Mouse (Mus musculus) liver, embryonic 14.5 days (tissue): ENCODE data around the gene Fbxw7. TPM values are rescaled to one million over a fixed set of nuclear protein-coding genes. Genes with fewer than 3 reads are reported as not detected.

Experiments used
- ATAC-seq: fragments of 200-750 bp; cut with Nextera tagmentation; 2 replicates; pipeline ENCODE4 v1.8.0; 2017; ENCODE audit warnings: moderate number of reproducible peaks, mild to moderate bottlenecking, moderate library complexity; ENCODE audit not compliant: insufficient read depth
- DNase-seq, 3 experiments: peaks; one replicate each; pipeline ENCODE4 v3.0.0-alpha.2; 2012 to 2013; ENCODE audit warnings: low read depth in 3 of 3, low spot score in 3 of 3
- H3K27ac ChIP-seq: fragments of 300-500 bp; sonication (generic); 2 replicates; pipeline ENCODE4 v1.5.1; 2014; ENCODE audit warnings: moderate library complexity, mild to moderate bottlenecking, control low read depth, inconsistent platforms
- H3K27me3 ChIP-seq: fragments of 300-500 bp; sonication (generic); 2 replicates; pipeline ENCODE4 v1.6.1; 2014; ENCODE audit warnings: mild to moderate bottlenecking, low read length, moderate library complexity; ENCODE audit not compliant: control insufficient read depth, insufficient read depth
- H3K36me3 ChIP-seq: fragments of 300-500 bp; sonication (generic); replicated peaks from 2 replicates; pipeline ENCODE4 v1.6.1; 2014; ENCODE audit warnings: low read depth; ENCODE audit not compliant: control insufficient read depth, insufficient read depth
- H3K4me1 ChIP-seq, 2 experiments: fragments of 200-500 bp in 1 of 2; fragments of 300-500 bp in 1 of 2; sonication (generic) in 1 of 2; replicated peaks; 2 replicates each; pipeline ENCODE4 v1.6.1; 2012 to 2014; ENCODE audit warnings: antibody characterized with exemption in 1 of 2, inconsistent platforms in 1 of 2, low read length in 1 of 2; ENCODE audit not compliant: control insufficient read depth in 2 of 2, insufficient read depth in 2 of 2
- H3K4me2 ChIP-seq: fragments of 300-500 bp; sonication (generic); 2 replicates; pipeline ENCODE4 v1.6.1; 2014; ENCODE audit warnings: low read depth, mild to moderate bottlenecking, control low read depth, moderate library complexity
- H3K4me3 ChIP-seq, 2 experiments: fragments of 200-500 bp in 1 of 2; fragments of 300-500 bp in 1 of 2; sonication (generic) in 1 of 2; 2 replicates each; pipeline ENCODE4 v1.5.1; 2012 to 2014; ENCODE audit warnings: low read depth in 2 of 2, low read length in 2 of 2, mild to moderate bottlenecking in 2 of 2, control low read depth in 1 of 2, inconsistent platforms in 1 of 2, moderate library complexity in 1 of 2; ENCODE audit not compliant: insufficient read depth in 1 of 2
- H3K9ac ChIP-seq: fragments of 300-500 bp; sonication (generic); replicated peaks from 2 replicates; pipeline ENCODE4 v1.6.1; 2014; ENCODE audit warnings: mild to moderate bottlenecking, control low read depth, moderate library complexity
- H3K9me3 ChIP-seq: fragments of 300-500 bp; sonication (generic); 2 replicates; pipeline ENCODE4 v1.6.1; 2016; ENCODE audit warnings: low read length, mixed read lengths; ENCODE audit not compliant: control insufficient read depth
- CTCF ChIP-seq: IDR thresholded peaks from 2 replicates; pipeline ENCODE4 v1.5.1; 2016; ENCODE audit warnings: antibody characterized with exemption, low read depth, control low read depth
- EP300 ChIP-seq: IDR thresholded peaks from 2 replicates; pipeline ENCODE4 v1.6.1; 2016; ENCODE audit warnings: antibody characterized with exemption, low read depth
- WGBS: fragments of 180-500 bp; shearing (Covaris S2); extraction: QIAGEN DNeasy Blood & Tissue Kit; methylation state at CpG from one replicate; pipeline ENCODE4 v1.1.7; 2014; ENCODE audit not compliant: insufficient replicate concordance; 5-methylcytosine and 5-hydroxymethylcytosine counted together
- polyA plus RNA-seq, 2 experiments: library from polyadenylated mRNA; depleted of rRNA in 1 of 2; stranded (reverse) in 1 of 2; unstranded in 1 of 2; fragments of >200 nt; fragmentation: Nextera tagmentation in 1 of 2; extraction: Ambion mirVana in 1 of 2; gene quantifications; 2 replicates each; pipeline versions ENCODE4 v1.2.1 to v1.2.3; 2012 to 2014

The Fbxw7 gene
- polyA plus RNA-seq, 2 experiments: 2.4 to 2.5 TPM

DNA sequence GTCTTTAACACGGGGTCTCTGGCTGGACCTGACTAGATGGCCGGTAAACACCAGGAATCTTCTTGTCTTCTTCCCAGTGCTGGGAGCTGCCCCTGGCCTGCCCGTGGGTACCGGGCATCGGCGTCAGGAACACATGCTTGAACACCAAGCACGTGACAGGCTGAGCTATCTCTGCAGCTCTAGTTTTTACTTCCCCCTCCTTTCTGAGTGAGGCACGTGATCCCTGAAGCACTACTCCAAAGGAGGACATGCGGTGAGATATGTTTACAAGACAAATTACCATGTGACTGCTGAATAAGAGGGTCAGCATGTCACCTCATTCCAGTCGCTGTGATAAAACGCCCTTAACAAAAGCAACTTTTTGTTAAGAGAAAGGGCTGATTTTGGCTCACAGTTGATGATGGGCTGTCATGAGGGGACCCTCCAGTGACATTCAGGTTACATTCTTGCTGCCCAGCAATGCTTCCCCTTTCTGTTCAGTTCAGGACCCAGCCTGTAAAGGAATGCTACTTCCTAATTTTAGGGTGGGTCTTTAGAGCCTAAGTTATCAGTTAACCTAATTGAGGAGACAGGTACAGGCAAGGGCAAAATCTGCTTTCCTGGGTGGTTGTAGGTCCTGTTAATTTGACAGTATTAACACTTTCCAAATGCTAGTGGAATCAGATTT lies 68.9 kb downstream of the Fbxw7 start:
- TF ChIP-seq CTCF (no peak), EP300 (no peak)
- no peak overlapping the region for H3K27ac ChIP-seq
- no peaks in the 10 kb centered on the region for H3K36me3 ChIP-seq
- peak in 1 of 3 experiments; percentile 17 for DNase-seq
- ATAC-seq: peak; percentile 51; the same call in 1 of the 2 replicates
- H3K9ac ChIP-seq: no peak overlapping the region
- H3K4me3 ChIP-seq: no peak overlapping the region
- no peak overlapping the region for H3K4me2 ChIP-seq
- no peaks in the 10 kb centered on the region for H3K27me3 ChIP-seq
- no peaks in the 10 kb centered on the region for H3K9me3 ChIP-seq
- 24% methylated on average over 11 of the region's 11 CpGs for WGBS
- H3K4me1 ChIP-seq: peaks cover 0 to 7% of the 10 kb centered on the region in 2 experiments; a peak in 2 of 4 replicates

DNA sequence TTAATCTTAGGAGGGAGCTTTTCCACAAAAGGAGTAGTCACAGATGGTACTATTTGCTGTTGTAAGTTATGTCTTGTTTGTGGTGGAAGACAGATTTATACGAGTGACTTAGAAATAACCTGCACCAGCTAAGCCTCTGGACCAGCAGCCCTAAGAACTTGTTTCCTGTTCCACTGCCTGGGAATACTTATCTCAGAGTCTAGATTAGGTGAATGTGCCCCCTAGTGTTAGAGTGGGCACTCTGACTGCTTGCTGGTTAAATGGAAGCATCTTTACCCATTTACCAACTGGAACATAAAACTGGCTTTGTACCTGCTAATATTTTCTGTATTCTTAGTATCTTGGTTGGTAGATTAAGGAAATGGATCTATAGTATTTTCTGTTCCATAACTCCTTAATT lies 74.6 kb downstream of the Fbxw7 start:
- WGBS: 39% methylated on average over 1 of the region's 1 CpGs
- no peaks in the 10 kb centered on the region for H3K27me3 ChIP-seq
- no peak overlapping the region for H3K9ac ChIP-seq
- DNase-seq: peak in 1 of 3 experiments; percentile 14
- H3K36me3 ChIP-seq: no peaks in the 10 kb centered on the region
- H3K9me3 ChIP-seq: no peaks in the 10 kb centered on the region
- no peaks in the 10 kb centered on the region for H3K4me1 ChIP-seq
- ATAC-seq: no peak
- H3K4me2 ChIP-seq: no peak overlapping the region
- no peak for TF ChIP-seq EP300
- peak; percentile 42; the same call in 1 of the 2 replicates for TF ChIP-seq CTCF
- no peak overlapping the region for H3K4me3 ChIP-seq
- H3K27ac ChIP-seq: no peak overlapping the region

DNA sequence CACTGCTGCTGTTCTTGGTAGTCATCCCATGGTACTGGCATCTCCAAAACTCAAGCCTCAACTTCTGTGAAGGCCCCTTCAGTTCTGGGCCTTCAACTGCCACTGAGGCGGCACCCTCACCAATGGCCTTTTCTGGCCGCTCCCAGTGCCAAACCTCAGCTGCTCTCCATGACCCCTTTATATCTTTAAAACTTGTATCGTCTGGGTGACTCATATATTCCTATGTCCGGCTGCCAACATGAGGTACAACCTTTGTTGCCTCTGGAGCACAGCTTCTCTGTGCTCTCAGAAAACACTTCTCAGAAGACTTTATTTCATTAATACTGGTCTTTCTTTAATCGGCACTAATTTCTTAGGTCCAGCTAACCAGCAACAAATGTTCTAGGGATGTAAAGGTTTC lies 75.9 kb downstream of the Fbxw7 start:
- Histone ChIP-seq H3K9me3 (no peaks in the 10 kb centered on the region), H3K27me3 (no peaks in the 10 kb centered on the region), H3K4me1 (no peaks in the 10 kb centered on the region), H3K9ac (no peak overlapping the region), H3K4me3 (no peak overlapping the region), H3K4me2 (no peak overlapping the region), H3K27ac (no peak overlapping the region), H3K36me3 (no peaks in the 10 kb centered on the region)
- no peak for DNase-seq
- no peak for ATAC-seq
- WGBS: 75% methylated on average over 5 of the region's 5 CpGs
- no peak for TF ChIP-seq CTCF
- TF ChIP-seq EP300: no peak

DNA sequence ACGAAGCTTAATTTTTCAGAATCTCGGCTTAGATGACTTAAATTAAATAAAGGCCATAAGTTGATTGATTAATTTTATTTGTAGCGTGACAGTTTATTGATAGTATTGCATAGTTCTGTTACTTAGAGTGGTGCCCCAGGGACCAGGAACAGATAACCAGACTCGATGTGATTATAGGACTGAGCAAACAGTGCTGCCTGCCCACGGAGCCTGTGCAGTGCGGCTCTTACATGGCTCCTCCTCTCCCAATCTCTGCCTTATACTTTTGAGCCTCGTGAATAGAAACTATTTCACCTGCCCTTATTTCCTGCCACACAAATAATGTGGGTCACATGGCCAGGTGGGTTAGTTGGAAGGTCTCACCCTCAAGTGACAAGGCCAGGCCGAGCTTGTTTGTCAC lies 82.9 kb downstream of the Fbxw7 start:
- no peaks in the 10 kb centered on the region for H3K4me1 ChIP-seq

DNA sequence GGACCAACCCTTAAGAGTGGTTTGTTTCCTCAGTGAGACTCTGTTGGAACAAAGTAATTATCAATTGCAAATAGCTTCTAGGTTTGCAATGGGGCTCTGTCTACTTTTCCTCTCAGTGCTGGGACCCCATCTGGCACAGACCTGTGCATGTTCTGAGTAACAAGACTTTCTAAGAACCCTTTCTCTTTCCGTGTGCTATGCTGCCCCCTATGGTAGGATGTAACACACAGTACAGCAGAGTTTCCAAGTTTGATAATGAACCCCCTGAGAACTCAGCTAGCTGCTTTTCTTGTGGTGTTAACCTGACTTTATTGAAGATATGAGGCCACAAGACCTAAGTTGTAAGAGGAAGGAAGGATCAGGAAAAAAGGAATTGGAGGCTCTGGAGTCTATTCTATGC lies 91.5 kb downstream of the Fbxw7 start:
- 29% methylated on average over 1 of the region's 1 CpGs for WGBS
- peak in 2 of 3 experiments; percentile 24 for DNase-seq
- TF ChIP-seq CTCF (peak; percentile 64), EP300 (no peak)

More for the DNA sequence above, 82.9 kb downstream of the Fbxw7 start:
- TF ChIP-seq EP300 (no peak), CTCF (no peak)
- ATAC-seq: no peak
- Histone ChIP-seq H3K4me2 (no peak overlapping the region), H3K9me3 (no peaks in the 10 kb centered on the region), H3K9ac (no peak overlapping the region), H3K27ac (no peak overlapping the region), H3K27me3 (no peaks in the 10 kb centered on the region), H3K36me3 (no peaks in the 10 kb centered on the region), H3K4me3 (no peak overlapping the region)
- 69% methylated on average over 8 of the region's 8 CpGs for WGBS
- DNase-seq: no peak

More for the DNA sequence above, 91.5 kb downstream of the Fbxw7 start:
- Histone ChIP-seq H3K9ac (no peak overlapping the region), H3K9me3 (no peaks in the 10 kb centered on the region), H3K36me3 (no peaks in the 10 kb centered on the region; the same call in 1 of the 2 replicates), H3K4me1 (no peaks in the 10 kb centered on the region), H3K4me2 (no peak overlapping the region), H3K4me3 (no peak overlapping the region), H3K27ac (no peak overlapping the region), H3K27me3 (no peaks in the 10 kb centered on the region)
- ATAC-seq: no peak
